ENCODE assay signal across 9 mouse cellular contexts in the genomic region with DNA sequence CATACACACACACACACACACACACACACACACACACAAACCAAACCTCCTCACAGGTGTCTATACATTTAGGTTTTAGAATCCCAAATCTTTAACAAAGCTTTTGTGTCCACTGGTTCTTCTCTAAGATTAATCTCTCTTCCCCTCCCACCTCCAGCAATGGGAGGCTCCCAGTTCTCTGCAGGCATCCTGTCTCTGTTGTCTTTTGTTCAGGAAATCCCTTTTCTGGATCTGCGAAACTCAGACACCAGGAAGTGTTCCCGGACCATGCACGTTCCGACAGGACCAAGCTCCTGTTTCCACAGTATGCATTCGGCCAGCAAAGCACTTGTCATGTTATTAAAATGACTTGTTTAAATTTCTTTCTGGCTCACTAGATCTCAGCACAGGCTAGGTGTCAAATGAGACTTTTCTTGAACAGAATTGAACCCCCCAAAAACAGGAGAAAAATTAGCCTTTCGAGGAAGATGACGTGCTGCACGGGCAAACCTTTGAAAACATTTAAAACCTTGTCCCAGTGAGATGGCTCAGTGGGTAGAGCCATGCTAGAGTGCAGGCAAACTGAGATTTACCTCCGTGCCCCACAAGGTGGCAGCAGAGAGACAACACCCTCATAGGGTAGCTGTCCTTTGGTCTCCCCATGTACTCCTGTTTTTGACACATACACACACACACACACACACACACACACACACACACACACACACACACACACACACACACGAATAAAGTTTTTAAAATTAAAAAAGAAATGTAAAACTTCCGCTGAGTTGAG. TPM values are rescaled to one million over a fixed set of nuclear protein-coding genes. Genes with fewer than 3 reads are reported as not detected.
DNase-seq lines count a peak whose midpoint lies in the region; ATAC-seq and TF ChIP-seq lines count a peak whose summit lies in the region.
"Had no signal": no experiment of that assay in that cellular context is flagged by ENCODE, and none has a peak within 500 bp of the region (broad histone marks: within the 10 kb centered on the region; RNA-seq: fewer than 3 reads in every experiment).

No protein-coding gene starts in this region.

- no peak overlapping the region for H3K27ac ChIP-seq in forebrain, postnatal 0 days (ENCODE audit: low read depth, low read length)
- no peak overlapping the region for H3K27ac ChIP-seq in forebrain, embryonic 16.5 days (ENCODE audit: low read length)

- H3K9me3 ChIP-seq in forebrain, postnatal 0 days (ENCODE audit: low read length), result no peaks in the 10 kb centered on the region
- no peaks in the 10 kb centered on the region for H3K9me3 ChIP-seq in forebrain, embryonic 16.5 days (ENCODE audit: control insufficient read depth, low read length)

- ATAC-seq in forebrain, postnatal 0 days, result no peak
- no peak for ATAC-seq in forebrain, embryonic 16.5 days
- ATAC-seq in activated CD4-positive, CD25-positive, alpha-beta regulatory T cell, adult 4 months, result peak; percentile 40

- no peaks in the 10 kb centered on the region for H3K4me1 ChIP-seq in forebrain, postnatal 0 days (ENCODE audit: insufficient read depth)
- H3K4me1 ChIP-seq in forebrain, embryonic 16.5 days (replicated peaks; ENCODE audit: control insufficient read depth, insufficient read depth, low read length), result no peaks in the 10 kb centered on the region

- no peaks in the 10 kb centered on the region for H3K36me3 ChIP-seq in forebrain, postnatal 0 days (ENCODE audit: insufficient read depth)
- no peaks in the 10 kb centered on the region for H3K36me3 ChIP-seq in forebrain, embryonic 16.5 days (ENCODE audit: control insufficient read depth, insufficient read depth)

- TF ChIP-seq CTCF in forebrain, postnatal 0 days (IDR thresholded peaks at IDR 0.05; ENCODE audit: low read depth), result peak; percentile 49

- no peak overlapping the region for H3K9ac ChIP-seq in forebrain, postnatal 0 days
- H3K9ac ChIP-seq in forebrain, embryonic 16.5 days (replicated peaks; ENCODE audit: low read depth, low read length), result no peak overlapping the region

- no peaks in the 10 kb centered on the region for H3K27me3 ChIP-seq in forebrain, postnatal 0 days (ENCODE audit: insufficient read depth, low read length)
- H3K27me3 ChIP-seq in forebrain, embryonic 16.5 days (replicated peaks; ENCODE audit: control insufficient read depth, insufficient read depth, low read length), result no peaks in the 10 kb centered on the region

- no peak overlapping the region for H3K4me2 ChIP-seq in forebrain, postnatal 0 days (ENCODE audit: low read depth)
- H3K4me2 ChIP-seq in forebrain, embryonic 16.5 days (ENCODE audit: low read length), result no peak overlapping the region

- no peak overlapping the region for H3K4me3 ChIP-seq in forebrain, postnatal 0 days (ENCODE audit: low read depth, low read length)
- H3K4me3 ChIP-seq in forebrain, embryonic 16.5 days (replicated peaks; ENCODE audit: low read length), result no peak overlapping the region

- WGBS in forebrain, postnatal 0 days, result 65% methylated on average over 11 of the region's 11 CpGs
- WGBS in forebrain, embryonic 16.5 days, result 64% methylated on average over 11 of the region's 11 CpGs

- DNase-seq in forebrain, postnatal 0 days, result no peak
- DNase-seq in 3T3-L1 (ENCODE audit: low read depth, low spot score), result peak; percentile 72
- DNase-seq in embryo, embryonic 11 days, result peak; percentile 59
- peak; percentile 80 for DNase-seq in kidney, postnatal 10 days
- peak; percentile 84 for DNase-seq in lung, postnatal 10 days
- peak; percentile 26 for DNase-seq in thymus, postnatal 0 days (ENCODE audit: low spot score)

RNA-seq across cellular contexts. Expression of a gene that starts 13.4 kb away (rescaled TPM):
- 37.2 and 46.8 TPM in 2 replicates for total RNA-seq in forebrain, postnatal 0 days (2014; rRNA removed)
- 28.1 and 33.2 TPM in 2 replicates for polyA plus RNA-seq in forebrain, postnatal 0 days (2015; fragmentation: Nextera tagmentation; extraction: Ambion mirVana)
- 22.5 and 29.2 TPM in 2 replicates for polyA plus RNA-seq in forebrain, embryonic 16.5 days (2015; fragmentation: Nextera tagmentation; extraction: Ambion mirVana)
- 1 to 10 TPM in 1 of 2 experiments, under 1 TPM in 1; 0.34 to 3.6 TPM for polyA plus RNA-seq in activated CD4-positive, CD25-positive, alpha-beta regulatory T cell, adult 4 months (2017; shearing (Covaris generic))
- 23.0 and 28.6 TPM in 2 replicates for polyA plus RNA-seq in thymus, postnatal 0 days (2015; fragmentation: Nextera tagmentation; extraction: Ambion mirVana)

RNA-seq across cellular contexts. Expression of a gene that starts 18.7 kb away (rescaled TPM):
- 0.38 and 0.81 TPM in 2 replicates for total RNA-seq in forebrain, postnatal 0 days (2014; rRNA removed)
- polyA plus RNA-seq in forebrain, postnatal 0 days (2015; fragmentation: Nextera tagmentation; extraction: Ambion mirVana), result 0.30 and 0.50 TPM in 2 replicates
- polyA plus RNA-seq in forebrain, embryonic 16.5 days (2015; fragmentation: Nextera tagmentation; extraction: Ambion mirVana), result 0.17 TPM in 1 of 2 replicates, not detected in the other
- not detected for polyA plus RNA-seq in activated CD4-positive, CD25-positive, alpha-beta regulatory T cell, adult 4 months (2017; shearing (Covaris generic))
- polyA plus RNA-seq in thymus, postnatal 0 days (2015; fragmentation: Nextera tagmentation; extraction: Ambion mirVana), result 0.68 and 0.76 TPM in 2 replicates

RNA-seq across cellular contexts. Expression of a gene that starts 57.5 kb away (rescaled TPM):
- total RNA-seq in forebrain, postnatal 0 days (2014; rRNA removed), result not detected in 2 replicates
- not detected in 2 replicates for polyA plus RNA-seq in forebrain, postnatal 0 days (2015; fragmentation: Nextera tagmentation; extraction: Ambion mirVana)
- polyA plus RNA-seq in forebrain, embryonic 16.5 days (2015; fragmentation: Nextera tagmentation; extraction: Ambion mirVana), result not detected in 2 replicates
- polyA plus RNA-seq in activated CD4-positive, CD25-positive, alpha-beta regulatory T cell, adult 4 months (2017; shearing (Covaris generic)), result not detected
- polyA plus RNA-seq in thymus, postnatal 0 days (2015; fragmentation: Nextera tagmentation; extraction: Ambion mirVana), result not detected in 2 replicates
- total RNA-seq: layer of hippocampus, postnatal 14 days had no signal
